Mouse (Mus musculus) CH12.LX (cell line): ENCODE data around the gene Rpl3. TPM values are rescaled to one million over a fixed set of nuclear protein-coding genes. Genes with fewer than 3 reads are reported as not detected.

Experiments
- DNase-seq: peaks from one replicate; pipeline ENCODE4 v3.0.0-alpha.2; 2013; ENCODE audit errors: extremely low read depth
- H3K27ac ChIP-seq: 2 replicates; pipeline ENCODE4 v1.5.1; 2012; ENCODE audit warnings: low read depth, mild to moderate bottlenecking, control low read depth, moderate library complexity; ENCODE audit not compliant: insufficient read depth
- H3K27me3 ChIP-seq: replicated peaks from 2 replicates; pipeline ENCODE3; 2012; ENCODE audit warnings: inconsistent platforms
- H3K36me3 ChIP-seq, 2 experiments: replicated peaks in 1 of 2; 2 replicates each; pipeline versions ENCODE3 to v1.6.1; 2012; ENCODE audit warnings: inconsistent platforms in 1 of 2, low read length in 1 of 2, mild to moderate bottlenecking in 1 of 2, mixed read lengths in 1 of 2, moderate library complexity in 1 of 2; ENCODE audit not compliant: control insufficient read depth in 1 of 2, insufficient read depth in 1 of 2
- H3K4me1 ChIP-seq, 2 experiments: 2 replicates each; pipeline ENCODE4 v1.6.1; 2012; ENCODE audit warnings: inconsistent platforms in 1 of 2, moderate library complexity in 1 of 2; ENCODE audit not compliant: insufficient read depth in 2 of 2, control insufficient read depth in 1 of 2
- H3K4me2 ChIP-seq: 2 replicates; pipeline ENCODE4 v1.6.1; 2012; ENCODE audit warnings: low read depth, mild to moderate bottlenecking, control low read depth; ENCODE audit not compliant: poor library complexity, insufficient read depth, severe bottlenecking
- H3K4me3 ChIP-seq, 3 experiments: fragments of 150-350 bp in 1 of 3; sonication (generic) in 1 of 3; replicated peaks in 1 of 3; 2 replicates each; pipeline versions ENCODE3 to v1.5.1; 2011 to 2012; ENCODE audit warnings: low read depth in 2 of 3, low read length in 2 of 3, mild to moderate bottlenecking in 2 of 3, moderate library complexity in 2 of 3, control low read depth in 1 of 3, improper control_type of control experiment in 1 of 3, inconsistent platforms in 1 of 3, mixed read lengths in 1 of 3; ENCODE audit not compliant: poor library complexity in 1 of 3
- H3K79me2 ChIP-seq: replicated peaks from 2 replicates; pipeline ENCODE4 v1.6.1; 2012; ENCODE audit warnings: mild to moderate bottlenecking, moderate library complexity; ENCODE audit not compliant: control insufficient read depth, poor library complexity, insufficient read depth, severe bottlenecking; ENCODE audit errors: extremely low read depth
- H3K9ac ChIP-seq: 2 replicates; pipeline ENCODE4 v1.6.1; 2012; ENCODE audit warnings: low read depth, mild to moderate bottlenecking, control low read depth, moderate library complexity; ENCODE audit not compliant: insufficient read depth
- H3K9me3 ChIP-seq: replicated peaks from 2 replicates; pipeline ENCODE3; 2012; ENCODE audit warnings: low read length, inconsistent platforms, mixed read lengths
- BHLHE40 ChIP-seq: IDR thresholded peaks from 2 replicates; pipeline ENCODE4 v1.6.1; 2011; ENCODE audit warnings: mild to moderate bottlenecking, low read depth, low read length, improper control_type of control experiment
- E2F4 ChIP-seq: IDR thresholded peaks from 2 replicates; pipeline ENCODE4 v1.6.1; 2011; ENCODE audit warnings: low read depth, low read length, improper control_type of control experiment; ENCODE audit not compliant: insufficient replicate concordance
- ELF1 ChIP-seq: IDR thresholded peaks from 2 replicates; pipeline ENCODE4 v1.6.1; 2014; ENCODE audit warnings: low read depth, mild to moderate bottlenecking, inconsistent platforms, low read length, improper control_type of control experiment
- ETS1 ChIP-seq: conservative IDR thresholded peaks from 2 replicates; pipeline ENCODE4 v1.6.1; 2012; ENCODE audit warnings: low read depth, mild to moderate bottlenecking, inconsistent platforms, low read length, improper control_type of control experiment, moderate library complexity
- IRF4 ChIP-seq: IDR thresholded peaks from 2 replicates; pipeline ENCODE4 v1.6.1; 2014; ENCODE audit warnings: low read depth, mild to moderate bottlenecking, inconsistent platforms, low read length, improper control_type of control experiment
- JUN ChIP-seq: IDR thresholded peaks from 2 replicates; pipeline ENCODE4 v1.6.1; 2011; ENCODE audit warnings: low read depth, mild to moderate bottlenecking, low read length, improper control_type of control experiment, moderate library complexity; ENCODE audit not compliant: insufficient read depth
- JUND ChIP-seq: conservative IDR thresholded peaks from 2 replicates; pipeline ENCODE4 v1.6.1; 2011; ENCODE audit warnings: low read depth, low read length, improper control_type of control experiment
- KAT2A ChIP-seq: IDR thresholded peaks from 2 replicates; pipeline ENCODE4 v1.6.1; 2012; ENCODE audit warnings: low read length, improper control_type of control experiment, inconsistent platforms; ENCODE audit not compliant: insufficient replicate concordance
- MAFK ChIP-seq: IDR thresholded peaks from 2 replicates; pipeline ENCODE4 v1.6.1; 2011; ENCODE audit warnings: low read length, improper control_type of control experiment; ENCODE audit not compliant: insufficient replicate concordance
- MAX ChIP-seq: IDR thresholded peaks from 2 replicates; pipeline ENCODE4 v1.6.1; 2011; ENCODE audit warnings: low read length, improper control_type of control experiment
- MEF2A ChIP-seq: IDR thresholded peaks from 2 replicates; pipeline ENCODE4 v1.6.1; 2014; ENCODE audit warnings: low read depth, mild to moderate bottlenecking, inconsistent platforms, low read length, improper control_type of control experiment, borderline replicate concordance
- MYC ChIP-seq: IDR thresholded peaks from 2 replicates; pipeline ENCODE4 v1.6.1; 2011; ENCODE audit warnings: low read depth, mild to moderate bottlenecking, improper control_type of control experiment, low read length
- NELFE ChIP-seq: IDR thresholded peaks from 2 replicates; pipeline ENCODE4 v1.6.1; 2011; ENCODE audit warnings: low read depth, low read length, improper control_type of control experiment
- NRF1 ChIP-seq: IDR thresholded peaks from 2 replicates; pipeline ENCODE4 v1.6.1; 2014; ENCODE audit warnings: low read depth, mild to moderate bottlenecking, inconsistent platforms, low read length, improper control_type of control experiment, moderate library complexity
- POLR2A ChIP-seq: IDR thresholded peaks from 2 replicates; pipeline ENCODE4 v1.6.1; 2011; ENCODE audit warnings: low read depth, mild to moderate bottlenecking, improper control_type of control experiment, low read length
- POLR2AphosphoS2 ChIP-seq: IDR thresholded peaks from 2 replicates; pipeline ENCODE4 v1.6.1; 2011; ENCODE audit warnings: low read depth, low read length, improper control_type of control experiment
- RCOR1 ChIP-seq: conservative IDR thresholded peaks from 2 replicates; pipeline ENCODE4 v1.6.1; 2012; ENCODE audit warnings: low read depth, mild to moderate bottlenecking, inconsistent platforms, low read length, improper control_type of control experiment
- SIN3A ChIP-seq: IDR thresholded peaks from 2 replicates; pipeline ENCODE4 v1.6.1; 2012; ENCODE audit warnings: low read length, improper control_type of control experiment, inconsistent platforms
- TCF12 ChIP-seq: IDR thresholded peaks from 2 replicates; pipeline ENCODE4 v1.6.1; 2014; ENCODE audit warnings: low read depth, mild to moderate bottlenecking, inconsistent platforms, low read length, improper control_type of control experiment
- UBTF ChIP-seq: IDR thresholded peaks from 2 replicates; pipeline ENCODE4 v1.6.1; 2012; ENCODE audit warnings: low read depth, mild to moderate bottlenecking, inconsistent platforms, low read length, improper control_type of control experiment, moderate library complexity
- ZC3H11A ChIP-seq: IDR thresholded peaks from 2 replicates; pipeline ENCODE4 v1.6.1; 2012; ENCODE audit warnings: low read depth, mild to moderate bottlenecking, inconsistent platforms, low read length, improper control_type of control experiment
- ZMIZ1 ChIP-seq: IDR thresholded peaks from 2 replicates; pipeline ENCODE4 v1.6.1; 2012; ENCODE audit warnings: low read depth, mild to moderate bottlenecking, inconsistent platforms, low read length, improper control_type of control experiment
- dilution Hi-C: fragments of 300-500 bp; cut with MboI; formaldehyde crosslinking; loops from 2 replicates; pipeline ENCODE4 v1.14.3; 2020; ENCODE audit warnings: low sequenced_read_pairs; ENCODE audit not compliant: extremely low pct_unique_long_range_greater_than_20kb, extremely low pct_ligation_motif_present
- in situ Hi-C: fragments of 300-500 bp; cut with MboI; formaldehyde crosslinking; loops from 3 replicates; pipeline ENCODE4 v1.14.3; 2019; ENCODE audit warnings: low sequenced_read_pairs, low pct_ligation_motif_present, low pct_unique_long_range_greater_than_20kb, mixed read lengths
- polyA plus RNA-seq: library from polyadenylated mRNA; unstranded; fragments of >175 nt; gene quantifications from 2 replicates; pipeline ENCODE4 v1.2.1, GENCODE M21; 2012; ENCODE audit warnings: low read depth; ENCODE audit not compliant: insufficient read length
- total RNA-seq, 2 experiments: library from RNA; depleted of rRNA; stranded (reverse); fragments of 300-350 nt in 1 of 2; fragments of >200 nt in 1 of 2; gene quantifications; 2 replicates each; pipeline ENCODE4 v1.2.3; 2012 to 2014

Rpl3 gene
- total and polyA plus RNA-seq, 3 experiments: 2,198 to 3,819 (median 2,592) TPM

GRCm38 (mm10) chr15:80079129-80079668 lies 12.5 kb downstream of the Rpl3 start (continued):
- no peak for TF ChIP-seq ZC3H11A
- no peak for TF ChIP-seq BHLHE40
- TF ChIP-seq MEF2A: no peak
- TF ChIP-seq JUND: no peak
- TF ChIP-seq NELFE: peak; percentile 20; the same call in 1 of the 2 replicates
- no peak for TF ChIP-seq NRF1
- TF ChIP-seq SIN3A: 0 out of 2 replicates have a peak, but pooled peaks have one; percentile 25

GRCm38 (mm10) chr15:80078058-80078814 lies 13.4 kb downstream of the Rpl3 start:
- peaks cover 58 to 59% of the 10 kb centered on the region in 2 experiments for H3K36me3 ChIP-seq
- H3K27ac ChIP-seq: no peak overlapping the region
- peak overlapping the region in 1 of 3 experiments; percentile 38 for H3K4me3 ChIP-seq
- H3K27me3 ChIP-seq: no peaks in the 10 kb centered on the region
- no peak overlapping the region for H3K9ac ChIP-seq
- TF ChIP-seq MAX: no peak
- TF ChIP-seq POLR2AphosphoS2: 0 out of 2 replicates have a peak, but pooled peaks have one; percentile 7
- TF ChIP-seq ETS1: no peak
- TF ChIP-seq KAT2A: no peak
- TF ChIP-seq E2F4: no peak
- TF ChIP-seq JUN: no peak
- 0 out of 2 replicates have a peak, but pooled peaks have one; percentile 24 for TF ChIP-seq MAFK
- TF ChIP-seq MEF2A: no peak
- no peak for TF ChIP-seq SIN3A
- TF ChIP-seq IRF4: no peak
- TF ChIP-seq ZMIZ1: peak; percentile 36; the same call in 1 of the 2 replicates
- 0 out of 2 replicates have a peak, but pooled peaks have one; percentile 43 for TF ChIP-seq RCOR1
- TF ChIP-seq MYC: no peak
- no peak for TF ChIP-seq ELF1
- 0 out of 2 replicates have a peak, but pooled peaks have one; percentile 34 for TF ChIP-seq POLR2A
- no peak for TF ChIP-seq UBTF
- no peak for TF ChIP-seq TCF12
- H3K79me2 ChIP-seq: peaks cover 35% of the 10 kb centered on the region
- H3K9me3 ChIP-seq: no peaks in the 10 kb centered on the region
- no peak for DNase-seq
- in situ Hi-C loops: loop anchor here (5.0 kb wide), 1 partner anchor 126 kb away; no protein-coding TSS in a partner anchor
- peak overlapping the region; percentile 42; the same call in 1 of the 2 replicates for H3K4me2 ChIP-seq
- dilution Hi-C loops: no loop called here
- H3K4me1 ChIP-seq: peaks cover 11 to 49% of the 10 kb centered on the region in 2 experiments
